Mouse (Mus musculus) midbrain, embryonic 14.5 days (tissue): ENCODE results near the gene Speer4f1. TPM values are rescaled to one million over a fixed set of nuclear protein-coding genes. Genes with fewer than 3 reads are reported as not detected.

ENCODE experiments used
- polyA plus RNA-seq: library from polyadenylated mRNA; unstranded; fragments of >200 nt; fragmentation: Nextera tagmentation; extraction: Ambion mirVana; gene quantifications from 2 replicates; pipeline ENCODE4 v1.2.1, GENCODE M21; 2014

Speer4f1 gene
- polyA plus RNA-seq, 1 experiment from 2014 or later, result not detected

Other genes starting within 250 kb of the Speer4f1 start
- not detected in 2 replicates for gene Speer4f2, start 102.9 kb upstream of the Speer4f1 start, polyA plus RNA-seq
- gene Sema3c, start 98.2 kb downstream of the Speer4f1 start, polyA plus RNA-seq, result 10.3 and 12.2 TPM in 2 replicates